Mouse (Mus musculus) ES-E14 (cell line): ENCODE results near the gene Commd9.

ENCODE experiments used
- CHD2 ChIP-seq: IDR thresholded peaks from 2 replicates; pipeline ENCODE4 v1.6.1; 2014; ENCODE audit warnings: mild to moderate bottlenecking, low read depth, low read length, inconsistent platforms
- HCFC1 ChIP-seq: IDR thresholded peaks from 2 replicates; pipeline ENCODE4 v1.6.1; 2012; ENCODE audit warnings: low read length, inconsistent platforms, borderline replicate concordance; ENCODE audit not compliant: insufficient read depth
- ZC3H11A ChIP-seq: IDR thresholded peaks from 2 replicates; pipeline ENCODE4 v1.6.1; 2012; ENCODE audit warnings: low read depth, mild to moderate bottlenecking, inconsistent platforms, low read length, borderline replicate concordance
- ZNF384 ChIP-seq: IDR thresholded peaks from 2 replicates; pipeline ENCODE4 v1.6.1; 2012; ENCODE audit warnings: low read depth, low read length, inconsistent platforms

DNA sequence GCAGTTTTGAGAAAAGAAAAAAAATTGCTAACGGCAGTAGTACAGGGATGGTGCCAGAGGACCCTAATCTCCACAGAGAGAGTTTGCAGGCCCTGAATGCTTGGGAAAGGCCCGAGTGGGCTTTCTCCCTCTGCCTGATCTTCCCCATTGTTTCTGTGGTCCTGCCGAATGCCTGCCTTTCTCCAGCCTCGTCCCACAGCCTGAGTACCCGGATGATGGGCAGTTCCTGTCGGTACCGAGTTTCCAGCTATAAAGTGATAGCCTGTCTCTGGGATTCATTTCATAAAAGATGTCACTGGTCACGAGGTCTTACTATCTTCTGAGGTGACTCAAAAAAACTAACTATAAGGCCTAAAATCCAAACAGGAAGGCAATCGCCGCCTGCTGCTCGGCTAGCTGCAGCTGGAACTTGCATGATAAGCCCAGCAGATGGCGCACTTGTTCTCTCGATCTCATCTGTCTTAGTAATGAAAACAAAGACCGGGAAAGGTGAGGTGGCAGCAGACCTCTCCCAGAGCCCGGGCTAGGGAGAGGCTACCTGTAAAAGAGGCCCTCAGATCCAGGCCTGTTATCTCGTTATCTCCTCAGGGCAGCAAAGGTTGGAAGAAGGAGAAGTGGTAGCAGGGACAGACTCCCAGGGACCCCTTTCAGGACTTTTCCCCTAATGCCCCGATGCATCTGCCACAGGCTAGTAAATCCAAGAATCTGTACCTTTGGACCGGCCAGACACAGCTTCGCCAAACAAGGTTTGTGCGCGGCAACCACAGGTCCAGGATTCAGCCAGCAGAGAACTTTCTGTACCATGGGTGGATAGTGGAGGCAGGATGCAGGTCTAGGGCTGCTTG is 19.7 kb downstream of the Commd9 start:
- no peak for TF ChIP-seq ZNF384
- no peak for TF ChIP-seq CHD2
- peak; percentile 90 for TF ChIP-seq ZC3H11A
- TF ChIP-seq HCFC1: no peak
